Mouse (Mus musculus) olfactory bulb, adult 2 months (tissue): ENCODE data around the gene Ifnab. TPM values are rescaled to one million over a fixed set of nuclear protein-coding genes. Genes with fewer than 3 reads are reported as not detected.

Experiments
- H3K27ac ChIP-seq: fragments of 200-500 bp; 2 replicates; pipeline ENCODE4 v1.5.1; 2012; ENCODE audit warnings: low read depth, low read length; ENCODE audit not compliant: insufficient read depth
- H3K4me1 ChIP-seq: fragments of 200-500 bp; 2 replicates; pipeline ENCODE4 v1.6.1; 2012; ENCODE audit warnings: low read length; ENCODE audit not compliant: control insufficient read depth, insufficient read depth
- H3K4me3 ChIP-seq: fragments of 200-500 bp; 2 replicates; pipeline ENCODE4 v1.5.1; 2012; ENCODE audit warnings: mild to moderate bottlenecking, low read depth, low read length, moderate library complexity; ENCODE audit not compliant: insufficient read depth
- CTCF ChIP-seq: fragments of 200-500 bp; IDR thresholded peaks from 2 replicates; pipeline ENCODE4 v1.5.1; 2012; ENCODE audit warnings: low read depth, mild to moderate bottlenecking, low read length, moderate library complexity; ENCODE audit not compliant: insufficient read depth
- POLR2A ChIP-seq: fragments of 200-500 bp; IDR thresholded peaks from 2 replicates; pipeline ENCODE4 v1.6.1; 2012; ENCODE audit warnings: mild to moderate bottlenecking, low read depth, low read length, moderate library complexity; ENCODE audit not compliant: insufficient read depth
- WGBS: fragments of 180-500 bp; shearing (Covaris S2); methylation state at CpG from one replicate; pipeline ENCODE4 v1.1.7; 2018; 5-methylcytosine and 5-hydroxymethylcytosine counted together
- polyA plus RNA-seq: library from polyadenylated mRNA; stranded (reverse); fragments of >200 nt; gene quantifications from 2 replicates; pipeline ENCODE4 v1.2.4, GENCODE M21; 2012; ENCODE audit warnings: low replicate concordance; ENCODE audit not compliant: missing spikeins, insufficient read depth, insufficient read length

The Ifnab gene
- polyA plus RNA-seq = not detected in 2 replicates

GRCm38 (mm10) chr4:88691259-88691658 is at the start of gene Ifnab:
Ifnab (minus strand) TSS chr4:88691359.
- Histone ChIP-seq H3K4me3 (no peak within 1 kb of the TSS), H3K4me1 (no peaks in the 10 kb centered on the region), H3K27ac (no peak within 1 kb of the TSS)
- TF ChIP-seq CTCF (no peak), POLR2A (no peak)
- 71% methylated on average over 2 of the region's 2 CpGs for WGBS

GRCm38 (mm10) chr4:88739036-88739435 is 47.9 kb upstream of the Ifnab start:
- WGBS = 89% methylated on average over 6 of the region's 6 CpGs
- Histone ChIP-seq H3K4me3 (no peak overlapping the region), H3K4me1 (no peaks in the 10 kb centered on the region), H3K27ac (no peak overlapping the region)
- TF ChIP-seq POLR2A (no peak), CTCF (no peak)

- no peak for TF ChIP-seq POLR2A
- peak; percentile 77; the same call in 1 of the 2 replicates for TF ChIP-seq CTCF
- no peak overlapping the region for H3K4me3 ChIP-seq
- H3K4me1 ChIP-seq = no peaks in the 10 kb centered on the region
- H3K27ac ChIP-seq = no peak overlapping the region
- 3% methylated on average over 2 of the region's 2 CpGs for WGBS
Measured at GRCm38 (mm10) chr4:88738480-88738879, 47.3 kb upstream of the Ifnab start.

GRCm38 (mm10) chr4:88727324-88727723 is 36.2 kb upstream of the Ifnab start:
- Histone ChIP-seq H3K4me3 (no peak overlapping the region), H3K27ac (no peak overlapping the region), H3K4me1 (no peaks in the 10 kb centered on the region)
- WGBS = 5% methylated on average over 1 of the region's 1 CpGs
- TF ChIP-seq POLR2A (no peak), CTCF (no peak)

GRCm38 (mm10) chr4:88726727-88727126 is 35.6 kb upstream of the Ifnab start:
- 83% methylated on average over 6 of the region's 6 CpGs for WGBS
- no peak overlapping the region for H3K27ac ChIP-seq
- H3K4me1 ChIP-seq = no peaks in the 10 kb centered on the region
- H3K4me3 ChIP-seq = no peak overlapping the region
- TF ChIP-seq CTCF (no peak), POLR2A (no peak)

- Histone ChIP-seq H3K27ac (no peak overlapping the region), H3K4me1 (no peaks in the 10 kb centered on the region; the same call in 1 of the 2 replicates), H3K4me3 (no peak overlapping the region)
- TF ChIP-seq POLR2A = no peak
- no peak for TF ChIP-seq CTCF
- WGBS = 68% methylated on average over 8 of the region's 8 CpGs
Measured at GRCm38 (mm10) chr4:88723497-88724090, 32.4 kb upstream of the Ifnab start.

- Histone ChIP-seq H3K4me3 (peak within 1 kb of the TSS; percentile 96), H3K27ac (peak within 1 kb of the TSS; percentile 99), H3K4me1 (peaks cover 2% of the 10 kb centered on the region)
- TF ChIP-seq POLR2A = peak; percentile 93
- no peak for TF ChIP-seq CTCF
- under 1% methylated on average over 82 of the region's 82 CpGs for WGBS
Measured at GRCm38 (mm10) chr4:88721791-88722721, 30.9 kb upstream of the Ifnab start, which contains the start of the genes Gm26566 and Klhl9. Gm26566 (plus strand) TSS chr4:88721805. Klhl9 (minus strand) TSS chr4:88722465.

- no peak for TF ChIP-seq POLR2A
- TF ChIP-seq CTCF = no peak
- peaks cover 2% of the 10 kb centered on the region for H3K4me1 ChIP-seq
- H3K27ac ChIP-seq = no peak overlapping the region
- H3K4me3 ChIP-seq = no peak overlapping the region
- WGBS = 3% methylated on average over 1 of the region's 1 CpGs
Measured at GRCm38 (mm10) chr4:88718715-88719114, 27.6 kb upstream of the Ifnab start.

- no peak overlapping the region for H3K4me3 ChIP-seq
- no peak overlapping the region for H3K27ac ChIP-seq
- TF ChIP-seq CTCF (no peak), POLR2A (no peak)
- H3K4me1 ChIP-seq = peaks cover 2% of the 10 kb centered on the region; the same call in 1 of the 2 replicates
Measured at GRCm38 (mm10) chr4:88715059-88715458, 23.9 kb upstream of the Ifnab start.
